Mouse (Mus musculus) monocyte, adult 5-6 weeks (primary cell): Measurements from ENCODE around the gene Kmt2d. TPM values are rescaled to one million over a fixed set of nuclear protein-coding genes. Genes with fewer than 3 reads are reported as not detected.

ENCODE experiments used
- ATAC-seq: fragments of 153-309, 156-312 bp; replicated peaks from 2 replicates; pipeline ENCODE4 v1.8.0; 2017; ENCODE audit warnings: mild to moderate bottlenecking; ENCODE audit not compliant: low TSS enrichment, insufficient number of reproducible peaks, severe bottlenecking, poor library complexity, low FRiP score
- total RNA-seq: library from RNA; stranded (forward); fragments of 200-1000, 200-491, 200-594 nt; gene quantifications from 3 replicates; pipeline ENCODE4 v1.2.3, GENCODE M21; 2017

Gene Kmt2d
- total RNA-seq, 1 experiment from 2014 or later: 39.4 TPM

DNA sequence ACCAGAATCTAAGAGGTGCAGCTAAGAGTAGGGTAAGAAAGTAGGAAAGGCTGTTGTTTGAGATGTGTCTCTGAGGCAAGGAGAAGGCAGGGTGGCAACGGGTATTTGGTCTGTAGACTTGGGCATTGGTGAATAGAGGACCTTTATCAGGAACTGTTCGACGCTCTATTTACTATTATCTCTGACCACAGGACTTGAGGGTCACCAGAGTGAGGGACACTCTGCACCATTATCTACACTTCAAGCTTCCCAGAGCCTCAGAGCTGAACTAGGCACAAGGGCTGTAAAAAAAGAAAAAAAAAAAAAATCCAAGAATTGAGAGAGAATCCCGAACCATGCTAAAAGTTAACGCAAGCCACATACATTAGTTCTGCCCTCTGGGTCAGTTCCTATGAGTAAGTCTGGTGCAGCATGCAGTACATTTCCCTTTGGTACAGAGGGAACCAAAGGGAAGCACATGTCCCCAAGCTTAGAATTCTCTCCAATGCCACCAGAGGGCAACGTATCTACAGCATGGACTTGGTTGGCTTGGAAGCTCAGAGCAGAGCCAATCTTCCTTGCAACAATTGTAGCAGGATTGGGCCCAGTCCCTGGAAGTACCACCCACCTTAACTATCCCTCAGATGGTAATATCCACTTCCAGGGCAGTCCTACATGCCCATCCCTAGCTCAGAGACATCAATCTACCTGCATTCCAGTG lies 21.1 kb upstream of the Kmt2d start:
- ATAC-seq: peak; percentile 64

DNA sequence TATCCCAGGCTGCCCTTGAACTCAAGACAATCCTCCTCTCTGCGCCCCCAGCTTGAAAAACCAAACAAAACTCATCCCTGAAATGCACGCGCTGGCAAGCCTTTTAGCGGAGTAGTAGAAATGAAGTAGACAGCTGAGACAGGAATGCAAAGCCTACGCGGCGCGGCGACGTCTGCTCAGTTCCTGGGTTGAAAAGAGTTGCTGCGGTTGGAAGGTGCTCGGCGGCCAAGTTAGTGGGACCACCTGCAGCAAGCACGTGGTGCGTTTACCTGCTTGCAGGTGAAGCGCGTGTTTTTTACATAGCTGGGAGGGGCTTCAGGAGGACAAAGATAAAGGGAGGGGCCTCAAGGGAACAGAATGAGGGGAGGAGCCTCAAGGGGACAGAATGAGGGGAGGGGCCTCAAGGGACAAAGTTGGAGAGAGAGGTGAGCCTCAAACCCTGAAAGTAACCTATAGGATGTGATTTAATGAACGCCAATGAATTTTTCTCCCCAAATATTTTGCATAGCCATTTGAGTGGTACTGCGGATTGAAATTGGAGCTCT lies 20.3 kb upstream of the Kmt2d start:
- no peak for ATAC-seq

DNA sequence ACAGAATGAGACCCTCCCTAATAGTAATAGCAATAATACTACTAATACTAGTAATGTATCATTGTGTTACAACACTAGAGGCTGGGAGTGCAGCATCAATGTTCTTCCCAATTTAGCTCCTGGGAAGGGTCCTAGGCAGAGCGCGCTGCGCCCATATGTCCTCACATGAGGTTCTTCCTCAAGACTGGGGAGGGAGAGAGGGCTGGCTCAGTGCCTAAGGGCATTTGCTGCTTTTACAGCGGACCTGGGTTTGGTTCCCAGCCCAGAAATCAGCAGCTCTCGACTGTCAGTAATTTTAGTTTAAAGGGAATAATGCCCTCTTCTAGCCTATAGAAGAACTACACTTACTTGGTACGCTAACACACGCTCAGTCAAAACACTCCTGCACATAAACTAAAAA lies 16.5 kb upstream of the Kmt2d start:
- no peak for ATAC-seq

DNA sequence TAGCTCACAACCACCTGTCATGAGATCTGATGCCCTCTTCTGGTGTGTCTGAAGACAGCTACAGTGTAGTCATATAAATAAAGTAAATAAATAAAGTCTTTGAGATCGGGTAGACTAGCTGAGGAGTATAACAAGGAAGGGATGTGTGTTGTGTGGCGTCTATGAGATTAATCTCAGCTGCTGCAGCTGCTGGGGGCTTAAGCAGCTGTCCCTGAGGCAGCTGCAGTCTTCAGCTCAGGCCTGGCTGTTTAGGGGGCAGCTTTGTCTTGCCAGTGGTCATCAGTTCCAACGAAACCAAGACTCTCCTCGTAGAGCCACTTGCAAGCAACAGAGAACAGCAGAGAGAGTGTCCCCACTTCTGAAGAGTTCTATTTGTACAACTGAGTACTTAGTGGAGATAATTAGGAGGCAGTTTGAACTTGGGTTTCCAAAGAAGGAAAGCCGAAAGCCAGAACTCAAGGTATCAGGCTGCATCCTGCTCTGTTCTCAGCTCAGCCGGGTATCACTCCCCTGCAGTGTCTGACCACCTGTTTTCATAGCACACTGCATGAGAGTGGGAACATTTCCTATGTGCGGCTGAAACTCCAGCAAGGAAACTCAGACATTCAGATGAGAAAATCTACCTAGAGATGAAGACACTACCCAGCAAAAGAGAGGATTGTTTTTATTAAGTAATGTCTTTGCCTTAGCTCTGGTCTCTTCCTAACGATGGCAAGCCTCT lies 15.8 kb upstream of the Kmt2d start:
- ATAC-seq: no peak

DNA sequence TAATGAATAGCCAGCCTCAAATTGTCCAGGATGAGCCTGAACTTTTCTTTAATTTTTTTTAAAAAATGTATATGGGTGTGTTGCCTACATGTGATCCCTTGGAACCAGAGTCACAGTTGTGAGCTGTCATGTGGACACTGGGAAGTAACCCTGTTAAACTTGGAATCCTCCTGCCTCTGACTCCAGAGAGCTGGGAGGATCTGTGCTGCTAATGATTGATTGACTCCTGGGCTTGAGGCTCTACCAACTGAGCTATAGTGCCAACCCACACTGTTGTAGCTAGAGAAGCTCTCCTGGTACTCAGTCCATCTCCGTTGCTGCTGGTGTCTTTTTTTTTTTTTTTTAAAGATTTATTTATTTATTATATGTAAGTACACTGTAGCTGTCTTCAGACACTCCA lies 13.1 kb upstream of the Kmt2d start:
- ATAC-seq: no peak

DNA sequence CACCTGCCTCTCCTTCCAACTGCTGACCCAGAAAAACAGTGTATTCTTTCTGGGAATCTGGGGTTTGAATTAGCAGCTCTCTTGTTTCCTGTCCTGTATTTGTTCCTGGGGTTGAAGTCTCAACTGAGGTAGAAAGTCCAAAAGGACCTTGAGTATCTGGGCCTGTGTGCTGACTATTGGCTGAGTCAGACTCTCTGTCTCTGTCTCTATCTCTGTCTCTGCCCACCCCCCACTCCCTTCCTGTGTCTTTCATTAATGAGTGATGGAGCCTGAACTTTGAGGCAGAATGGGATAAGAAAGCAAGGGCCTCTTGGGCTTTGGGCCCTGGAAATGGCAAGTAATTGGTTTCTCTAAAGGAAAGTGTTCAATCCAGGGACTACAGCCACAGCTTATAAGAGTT lies 12.7 kb upstream of the Kmt2d start:
- no peak for ATAC-seq

DNA sequence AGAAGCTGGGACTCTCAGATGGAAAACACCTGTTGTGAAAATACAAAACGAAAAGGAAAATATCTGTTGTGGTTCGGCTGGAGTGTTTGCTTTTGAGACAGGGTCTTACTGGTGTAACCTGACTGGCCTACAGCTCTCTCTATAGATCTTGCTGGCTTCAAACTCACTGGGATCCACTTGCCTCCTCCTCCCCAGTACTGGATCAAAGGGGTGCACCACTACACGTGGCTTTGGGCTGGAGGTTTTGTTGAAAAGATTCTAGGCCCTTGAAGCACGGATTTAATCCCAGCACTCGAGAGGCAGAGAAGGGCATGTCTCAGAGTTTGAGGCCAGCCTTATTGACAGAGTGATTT lies 10.6 kb upstream of the Kmt2d start:
- ATAC-seq: no peak

DNA sequence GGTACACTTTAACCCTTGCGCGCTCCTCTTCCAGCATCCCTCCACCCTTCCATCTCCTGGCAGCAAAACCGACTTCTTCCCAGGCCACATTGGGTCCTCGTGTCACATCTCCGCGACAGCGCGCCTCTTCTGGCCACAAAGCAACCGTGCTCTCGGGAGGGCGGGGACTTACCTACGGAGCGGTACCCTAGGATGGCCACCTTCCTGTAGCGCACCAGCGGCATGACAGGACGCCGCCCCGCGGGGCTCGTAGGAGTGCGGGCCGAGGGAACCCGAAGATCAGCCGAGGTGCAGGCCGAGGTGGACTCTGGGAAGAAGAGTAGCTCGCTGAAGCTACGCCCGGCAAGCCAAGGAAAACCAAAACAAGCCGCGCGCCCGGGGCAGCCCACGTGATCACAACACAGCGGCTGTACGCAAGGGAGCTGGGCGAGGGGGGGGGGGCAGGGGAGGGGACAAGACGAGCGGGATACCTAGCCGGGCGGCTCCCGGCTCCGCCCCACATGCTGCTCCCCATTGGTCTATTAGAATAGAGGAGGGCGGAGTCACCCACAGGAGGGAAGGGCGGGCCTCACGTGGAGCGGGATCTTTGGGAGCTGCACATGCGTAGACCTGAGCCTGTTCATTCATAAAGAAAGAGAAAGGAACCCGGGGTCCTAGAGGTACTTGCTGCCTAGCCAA lies 10.1 kb upstream of the Kmt2d start:
- peak; percentile 92 for ATAC-seq

DNA sequence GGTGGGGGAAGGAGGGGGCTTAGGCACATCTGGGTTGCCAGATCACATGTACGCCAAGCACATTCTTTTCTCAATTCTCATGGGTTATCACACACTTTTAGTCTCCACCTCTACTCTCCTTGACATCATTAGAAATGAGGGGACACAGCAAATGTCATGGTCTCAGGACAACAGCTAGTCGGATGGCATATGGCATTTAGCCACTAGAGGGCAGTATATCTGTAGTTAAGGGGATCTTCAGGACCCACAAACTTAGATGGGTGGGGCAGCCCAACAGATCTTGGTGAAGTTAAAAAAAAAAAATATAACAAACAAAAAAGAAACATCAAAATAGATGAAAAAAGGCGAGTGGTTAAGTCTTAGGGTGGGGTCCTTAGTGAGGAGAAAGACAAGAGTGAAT lies 6.3 kb upstream of the Kmt2d start:
- ATAC-seq: 0 out of 2 replicates have a peak, but pooled peaks have one; percentile 51

DNA sequence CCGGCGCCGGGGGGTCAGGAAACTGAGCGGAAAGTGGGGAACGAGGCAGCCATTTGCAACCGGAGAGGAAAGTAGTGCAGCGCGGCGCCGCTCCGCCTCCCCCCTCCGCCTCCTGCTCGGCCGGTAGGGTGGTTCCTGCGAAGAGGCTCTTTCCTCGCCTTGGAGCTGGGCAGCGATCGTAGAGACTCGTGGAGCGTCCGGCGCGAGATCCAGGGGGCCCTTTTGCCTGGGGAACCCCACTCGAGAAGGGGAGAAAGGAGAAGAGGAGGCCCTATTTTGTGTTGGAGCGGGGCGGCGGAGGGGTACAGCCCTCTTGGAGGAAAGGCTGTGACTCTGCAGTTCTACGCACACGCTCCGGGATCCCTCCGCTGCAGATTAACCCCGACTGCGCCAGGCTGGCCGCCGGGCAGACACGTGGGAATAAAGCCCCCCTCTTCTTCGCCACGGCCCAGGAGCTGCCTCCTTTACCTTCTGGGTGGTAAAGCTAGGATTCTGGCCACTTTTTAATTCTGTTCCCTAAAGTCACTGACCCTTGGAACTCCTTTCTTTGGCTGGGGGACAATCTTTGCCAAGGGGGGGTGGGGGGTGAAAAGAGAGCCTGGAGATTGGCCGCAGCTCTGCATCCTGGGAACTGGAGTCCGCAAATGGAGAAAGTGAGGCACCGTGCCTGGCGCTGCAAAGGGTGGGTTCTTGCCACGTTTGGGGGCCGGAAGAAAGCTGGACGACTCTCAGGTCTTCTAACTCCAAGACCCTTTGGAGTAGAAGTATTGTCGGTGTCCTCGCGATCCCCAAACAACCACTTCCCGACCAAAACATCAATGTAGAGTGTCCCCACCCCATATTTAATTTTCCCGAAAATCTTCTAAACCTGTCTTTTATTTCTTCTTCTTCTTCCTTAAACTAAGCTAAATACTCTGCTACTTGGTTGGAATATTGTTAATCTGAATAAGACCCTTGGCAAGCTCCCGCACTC lies 1.2 kb upstream of the Kmt2d start:
- ATAC-seq: peak; percentile 82

DNA sequence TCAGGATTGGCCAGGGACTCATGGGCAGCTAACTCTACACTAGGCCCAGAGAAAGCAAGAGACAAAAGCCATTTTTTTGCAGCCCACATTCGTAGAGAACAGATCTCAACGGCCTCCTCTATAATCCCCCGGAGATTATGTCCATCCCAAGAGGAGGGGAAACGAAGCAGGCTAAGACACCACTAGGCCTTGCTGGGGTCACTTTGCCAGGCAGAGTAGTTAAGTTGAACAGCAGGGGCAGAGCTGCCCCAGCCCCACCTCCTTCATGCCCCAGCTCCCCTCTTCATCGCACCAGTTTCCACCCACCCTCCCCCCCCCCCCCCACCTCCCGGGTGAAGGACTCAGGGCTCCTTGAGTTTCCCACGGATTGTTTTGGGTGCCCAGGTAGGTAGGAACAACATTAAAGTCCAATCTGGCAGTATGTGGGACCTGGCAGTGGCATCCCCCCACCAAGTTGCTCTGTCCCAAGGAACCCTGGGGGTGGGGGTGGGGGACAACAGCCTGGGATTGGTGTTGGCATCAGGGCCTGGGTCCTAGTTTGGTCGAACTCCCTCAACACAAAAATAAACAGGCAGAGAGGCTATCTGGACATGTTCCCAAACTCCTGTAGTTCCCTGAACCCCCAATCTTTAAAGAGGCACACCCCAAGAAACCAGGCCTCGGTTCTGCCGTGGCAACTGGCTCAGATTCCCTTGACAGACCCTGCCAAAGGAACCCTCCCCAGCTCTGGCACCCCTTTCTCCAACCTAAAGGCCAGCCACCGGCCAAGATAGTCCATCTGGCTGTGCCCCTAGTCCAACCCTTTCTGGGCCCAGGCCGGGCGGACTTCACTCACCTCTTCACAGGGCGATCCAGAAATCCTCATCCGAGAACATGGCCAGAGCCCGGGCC lies 580 bp downstream of the Kmt2d start:
- ATAC-seq: no peak

DNA sequence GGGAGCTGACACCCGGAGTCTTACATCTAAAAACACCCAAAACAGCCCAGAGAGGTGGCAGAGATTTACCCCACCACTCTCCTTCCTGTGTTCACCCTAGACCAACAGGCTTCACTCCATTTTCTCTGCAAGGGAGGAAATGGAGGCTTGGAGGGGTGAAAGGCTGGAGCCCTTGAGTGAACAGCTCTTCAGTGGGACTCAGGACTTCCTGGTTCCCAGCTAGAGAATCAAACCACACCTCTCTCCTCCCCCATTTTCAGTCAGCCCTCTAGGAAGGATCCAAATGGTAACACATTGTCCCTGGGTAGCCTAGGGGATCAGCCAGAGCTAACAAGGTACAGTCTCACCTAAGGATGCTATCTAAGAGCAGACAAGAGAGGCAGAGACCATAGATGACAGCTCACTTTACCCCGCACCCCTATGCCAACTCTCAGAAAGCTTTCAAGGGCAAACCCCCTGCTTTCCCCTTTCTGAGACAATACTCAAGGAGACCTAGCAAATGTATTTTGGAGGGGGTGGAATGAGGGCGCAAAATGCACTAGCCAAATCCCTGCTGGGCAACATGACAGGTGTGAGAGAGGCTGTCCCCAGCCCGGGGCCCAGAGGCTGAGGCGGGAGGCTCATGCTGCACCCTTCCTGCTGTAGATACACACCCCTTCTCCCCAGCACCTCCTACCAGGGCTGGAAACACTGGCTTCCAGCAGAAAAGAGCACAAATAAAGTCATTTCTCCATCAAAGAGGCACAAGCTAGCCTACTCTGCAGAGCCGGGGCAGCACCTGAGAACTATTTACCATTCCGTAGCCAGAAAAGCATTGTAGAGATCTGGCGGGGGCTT lies 1.4 kb downstream of the Kmt2d start:
- ATAC-seq: no peak

DNA sequence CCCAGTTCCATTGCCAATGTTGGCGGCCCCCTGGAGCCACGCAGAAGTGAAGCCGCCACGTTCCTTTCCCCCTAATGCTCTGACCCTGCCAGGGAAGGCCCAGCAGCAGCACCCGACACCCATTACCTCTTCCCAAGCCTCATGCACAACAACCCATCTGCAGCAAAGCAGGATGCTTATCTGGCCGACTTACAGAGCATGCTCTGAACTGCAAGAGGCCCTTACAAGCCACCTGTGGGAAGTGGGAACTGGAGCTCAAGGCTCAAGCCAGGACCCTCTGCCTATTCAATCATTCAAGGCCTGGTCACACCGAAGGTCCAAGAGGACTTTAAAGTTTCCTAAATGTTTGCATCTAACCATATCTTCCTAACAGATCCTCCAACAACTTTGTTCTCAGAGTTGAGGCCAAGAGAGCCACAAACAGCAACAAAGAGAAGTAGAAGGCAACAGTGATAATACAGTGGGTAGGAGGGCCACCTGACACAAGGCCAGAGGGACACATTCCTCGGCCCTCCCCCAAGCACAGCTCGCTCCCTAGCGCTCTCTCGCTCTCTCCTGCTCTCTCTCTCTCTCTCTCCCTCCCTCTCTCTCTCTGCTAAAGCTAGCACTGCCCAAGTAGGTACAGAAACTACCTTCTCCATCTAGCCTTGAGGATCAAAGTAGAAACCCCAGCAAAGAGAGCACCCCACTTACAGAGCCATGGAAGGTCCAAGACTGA lies 2.5 kb downstream of the Kmt2d start:
- ATAC-seq: no peak

DNA sequence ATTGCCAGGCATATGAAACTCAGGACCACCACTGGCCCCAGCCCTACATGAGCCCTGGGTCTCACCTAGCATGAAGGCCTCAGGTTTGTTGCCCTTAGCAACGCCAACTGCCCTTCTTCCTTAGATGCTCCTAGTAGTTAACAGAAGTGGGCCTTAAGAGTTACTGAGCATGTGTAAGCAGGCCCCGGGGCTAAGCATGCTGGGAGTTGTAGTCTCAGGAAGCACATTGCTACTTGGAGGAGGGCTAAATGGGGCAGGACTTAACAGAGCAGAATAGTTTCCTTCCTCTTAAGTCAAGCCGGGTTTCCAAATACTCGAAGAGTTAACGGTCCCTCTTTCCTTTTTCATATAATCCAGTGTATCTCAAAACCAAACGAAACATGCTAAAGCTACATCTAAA lies 3.7 kb downstream of the Kmt2d start:
- ATAC-seq: peak; percentile 80

DNA sequence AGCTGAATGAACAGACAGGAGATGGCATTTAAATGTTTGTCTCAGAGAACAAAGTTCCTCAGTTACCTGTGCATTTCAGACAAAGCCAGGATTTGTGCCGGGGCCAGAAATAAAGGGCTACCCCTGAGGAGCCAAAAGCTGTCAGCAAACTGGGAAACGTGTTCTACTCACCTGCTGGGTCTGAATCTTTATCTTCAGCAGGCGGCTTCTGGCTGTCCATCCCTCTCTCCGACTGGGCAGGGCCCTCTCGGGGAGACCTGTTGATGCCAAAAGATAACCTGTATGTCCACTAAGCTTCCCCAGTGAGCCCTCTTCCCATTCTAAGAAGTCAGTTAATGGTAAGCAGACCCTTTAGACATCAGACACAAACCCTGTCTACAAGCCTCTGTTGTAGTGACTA lies 4.5 kb downstream of the Kmt2d start:
- no peak for ATAC-seq

DNA sequence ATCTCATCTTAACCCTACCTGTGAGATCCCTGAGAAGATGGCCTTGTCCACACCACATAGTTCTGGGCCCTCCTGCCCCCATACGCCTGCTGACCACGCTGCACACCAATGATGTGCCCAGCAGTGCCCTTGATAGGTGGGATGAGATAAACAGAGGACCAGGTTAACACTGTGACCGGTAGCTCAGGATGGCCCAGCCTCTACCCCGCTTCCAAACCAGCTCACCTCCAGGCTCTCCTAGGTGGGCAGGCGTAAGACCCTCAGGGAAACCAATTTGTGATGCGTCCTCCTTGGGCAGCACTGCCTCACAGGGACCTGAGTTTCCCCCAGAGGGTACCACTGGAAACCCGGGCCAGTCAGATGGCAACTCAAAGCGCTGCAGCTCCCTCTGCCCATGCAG lies 5.2 kb downstream of the Kmt2d start:
- ATAC-seq: no peak
